Comparison of ENCODE assay signal across 27 mouse cellular contexts in genomic region chr1:118516256-118516655, GRCm38 (mm10).
"Had no signal": no experiment of that assay in that cellular context is flagged by ENCODE, and none has a peak within 500 bp of the region (broad histone marks: within the 10 kb centered on the region; RNA-seq: fewer than 3 reads in every experiment).

No protein-coding gene starts in this region.

- DNase-seq: gastrocnemius, postnatal 14 days; gastrocnemius, postnatal 36 days; heart, adult 18-20 months; heart, postnatal 14 days; heart, postnatal 36 days; kidney, adult 11 months; kidney, adult 2 months; kidney, adult 9 months; kidney, postnatal 14 days; kidney, postnatal 36 days; layer of hippocampus, adult 9-11 months; layer of hippocampus, postnatal 36 days; liver; liver, embryonic 13.5 days had no signal

- H3K4me2 ChIP-seq: heart, embryonic 13.5 days; heart, embryonic 15.5 days; hindbrain, embryonic 13.5 days; hindbrain, embryonic 15.5 days; kidney, embryonic 15.5 days; limb, embryonic 12.5 days; liver, embryonic 11.5 days; liver, embryonic 13.5 days had no signal

- H3K4me1 ChIP-seq: heart, embryonic 10.5 days; hindbrain, embryonic 13.5 days; hindbrain, embryonic 15.5 days; kidney, embryonic 15.5 days; limb, embryonic 10.5 days; limb, embryonic 12.5 days; liver, embryonic 13.5 days had no signal

- H3K9me3 ChIP-seq: heart, embryonic 10.5 days; heart, embryonic 13.5 days; heart, embryonic 15.5 days; hindbrain, embryonic 13.5 days; hindbrain, embryonic 15.5 days; kidney, embryonic 15.5 days; limb, embryonic 10.5 days; limb, embryonic 12.5 days; liver, embryonic 13.5 days had no signal

- H3K27me3 ChIP-seq: heart, embryonic 13.5 days; heart, embryonic 15.5 days; hindbrain, embryonic 13.5 days; hindbrain, embryonic 15.5 days; kidney, embryonic 15.5 days; limb, embryonic 12.5 days; liver, embryonic 13.5 days had no signal

- ATAC-seq: hindbrain, postnatal 0 days; intestine, embryonic 16.5 days had no signal

- H3K4me3 ChIP-seq: heart, embryonic 10.5 days; heart, embryonic 13.5 days; heart, embryonic 15.5 days; hindbrain, embryonic 13.5 days; hindbrain, embryonic 15.5 days; kidney, embryonic 15.5 days; left cerebral cortex, adult 2 months; limb, embryonic 10.5 days; limb, embryonic 12.5 days; liver, embryonic 13.5 days had no signal

- H3K9ac ChIP-seq: heart, embryonic 13.5 days; heart, embryonic 15.5 days; hindbrain, embryonic 13.5 days; hindbrain, embryonic 15.5 days; kidney, embryonic 15.5 days; limb, embryonic 12.5 days; liver, embryonic 13.5 days had no signal

- H3K27ac ChIP-seq: heart, embryonic 10.5 days; heart, embryonic 13.5 days; heart, embryonic 15.5 days; hindbrain, embryonic 13.5 days; hindbrain, embryonic 15.5 days; hindbrain, postnatal 0 days; kidney, embryonic 15.5 days; kidney, postnatal 0 days; left cerebral cortex, adult 2 months; limb, embryonic 10.5 days; limb, embryonic 12.5 days; liver, embryonic 13.5 days had no signal
